Mouse (Mus musculus) ES-E14 (cell line): ENCODE measurements around the gene Prps1. TPM values are rescaled to one million over a fixed set of nuclear protein-coding genes. Genes with fewer than 3 reads are reported as not detected.

Source experiments
- DNase-seq: peaks from one replicate; pipeline ENCODE4 v3.0.0-alpha.2; 2013; ENCODE audit warnings: low read depth, low spot score
- H3K27ac ChIP-seq: 2 replicates; pipeline ENCODE4 v1.5.1; 2012; ENCODE audit warnings: low read depth, mild to moderate bottlenecking, low read length, moderate library complexity, mixed read lengths; ENCODE audit not compliant: poor library complexity, insufficient read depth, severe bottlenecking
- H3K36me3 ChIP-seq: 2 replicates; pipeline ENCODE4 v1.6.1; 2012; ENCODE audit warnings: mild to moderate bottlenecking, low read length, moderate library complexity, mixed read lengths; ENCODE audit not compliant: control insufficient read depth, poor library complexity, insufficient read depth, severe bottlenecking
- H3K4me1 ChIP-seq, 2 experiments: fragments of 150-350 bp in 1 of 2; sonication (generic) in 1 of 2; 2 replicates each; pipeline ENCODE4 v1.6.1; 2012; ENCODE audit warnings: low read length in 2 of 2, mild to moderate bottlenecking in 1 of 2, mixed read lengths in 1 of 2; ENCODE audit not compliant: control insufficient read depth in 2 of 2, insufficient read depth in 2 of 2, poor library complexity in 1 of 2
- H3K4me3 ChIP-seq, 2 experiments: fragments of 150-350 bp in 1 of 2; sonication (generic) in 1 of 2; 2 replicates each; pipeline ENCODE4 v1.5.1; 2012; ENCODE audit warnings: low read length in 2 of 2, low read depth in 1 of 2, mild to moderate bottlenecking in 1 of 2, mixed read lengths in 1 of 2; ENCODE audit not compliant: insufficient read depth in 1 of 2, poor library complexity in 1 of 2, severe bottlenecking in 1 of 2
- H3K9ac ChIP-seq: 2 replicates; pipeline ENCODE4 v1.6.1; 2012; ENCODE audit warnings: low read depth, mild to moderate bottlenecking, low read length, mixed read lengths; ENCODE audit not compliant: poor library complexity, insufficient read depth, severe bottlenecking
- H3K9me3 ChIP-seq: fragments of 150-350 bp; sonication (generic); 2 replicates; pipeline ENCODE4 v1.6.1; 2012; ENCODE audit warnings: low read depth, mild to moderate bottlenecking, low read length; ENCODE audit not compliant: control insufficient read depth, insufficient read depth
- CHD2 ChIP-seq: IDR thresholded peaks from 2 replicates; pipeline ENCODE4 v1.6.1; 2014; ENCODE audit warnings: mild to moderate bottlenecking, low read depth, low read length, inconsistent platforms
- HCFC1 ChIP-seq: IDR thresholded peaks from 2 replicates; pipeline ENCODE4 v1.6.1; 2012; ENCODE audit warnings: low read length, inconsistent platforms, borderline replicate concordance; ENCODE audit not compliant: insufficient read depth
- MAFK ChIP-seq: IDR thresholded peaks from 2 replicates; pipeline ENCODE4 v1.6.1; 2014; ENCODE audit warnings: mild to moderate bottlenecking, low read depth, low read length, inconsistent platforms; ENCODE audit not compliant: insufficient read depth
- ZC3H11A ChIP-seq: IDR thresholded peaks from 2 replicates; pipeline ENCODE4 v1.6.1; 2012; ENCODE audit warnings: low read depth, mild to moderate bottlenecking, inconsistent platforms, low read length, borderline replicate concordance
- ZNF384 ChIP-seq: IDR thresholded peaks from 2 replicates; pipeline ENCODE4 v1.6.1; 2012; ENCODE audit warnings: low read depth, low read length, inconsistent platforms
- in situ Hi-C, 2 experiments: fragments of 600-800 bp; cut with MboI; formaldehyde crosslinking; loops; one replicate each; pipeline ENCODE4 v1.15.1; 2025; ENCODE audit warnings: low sequenced_read_pairs in 2 of 2, inconsistent platforms in 1 of 2; ENCODE audit not compliant: unreplicated experiment in 2 of 2
- total RNA-seq: library from RNA; depleted of rRNA; stranded (reverse); fragments of 300-350 nt; gene quantifications from 2 replicates; pipeline ENCODE4 v1.2.3, GENCODE M21; 2012; rRNA removed

Gene Prps1
- total RNA-seq, 1 experiment, result 67.2 TPM

GRCm38 (mm10) chrX:140522071-140522765, 65.8 kb downstream of the Prps1 start:
- H3K4me3 ChIP-seq, result no peak overlapping the region
- DNase-seq, result no peak

GRCm38 (mm10) chrX:140524231-140524630, 67.8 kb downstream of the Prps1 start:
- TF ChIP-seq HCFC1, result no peak
- H3K27ac ChIP-seq, result no peak overlapping the region
- no peaks in the 10 kb centered on the region for H3K36me3 ChIP-seq
- H3K4me1 ChIP-seq, result peaks cover 0 to 2% of the 10 kb centered on the region in 2 experiments; a peak in 1 of 4 replicates
- no peak overlapping the region for H3K9ac ChIP-seq
- H3K9me3 ChIP-seq, result no peaks in the 10 kb centered on the region
- no peak overlapping the region for H3K4me3 ChIP-seq
- in situ Hi-C loops, result no loop called here
- DNase-seq, result no peak

More at GRCm38 (mm10) chrX:140522071-140522765, 65.8 kb downstream of the Prps1 start:
- no peaks in the 10 kb centered on the region for H3K36me3 ChIP-seq
- TF ChIP-seq HCFC1 (no peak), CHD2 (no peak), ZNF384 (no peak), ZC3H11A (no peak), MAFK (no peak)
- H3K9me3 ChIP-seq, result no peaks in the 10 kb centered on the region
- in situ Hi-C loops, result no loop called here
- H3K4me1 ChIP-seq, result peaks cover 0 to 2% of the 10 kb centered on the region in 2 experiments; a peak in 1 of 4 replicates
- no peak overlapping the region for H3K27ac ChIP-seq
- no peak overlapping the region for H3K9ac ChIP-seq

Other genes starting within 250 kb of the Prps1 start
- gene Frmpd3, start 114.3 kb upstream of the Prps1 start, total RNA-seq, result 0.09 and 0.11 TPM in 2 replicates
- gene Tsc22d3, start 144.0 kb downstream of the Prps1 start, total RNA-seq, result 2.5 and 3.5 TPM in 2 replicates
- gene Mid2, start 208.0 kb downstream of the Prps1 start, total RNA-seq, result 0.32 and 0.94 TPM in 2 replicates